Mouse (Mus musculus) MEL (cell line): ENCODE results near the gene Zfp553. TPM values are rescaled to one million over a fixed set of nuclear protein-coding genes. Genes with fewer than 3 reads are reported as not detected.

Experiments
- DNase-seq: peaks from one replicate; pipeline ENCODE4 v3.0.0; 2011; ENCODE audit warnings: low read depth, low spot score
- H3K27ac ChIP-seq: 2 replicates; pipeline ENCODE4 v1.5.1; 2012; ENCODE audit warnings: low read depth, mild to moderate bottlenecking, control low read depth, low read length, moderate library complexity; ENCODE audit not compliant: control insufficient read depth
- H3K27me3 ChIP-seq, 2 experiments: fragments of 150-350 bp in 1 of 2; sonication (generic) in 1 of 2; 2 replicates each; pipeline ENCODE4 v1.6.1; 2012; ENCODE audit warnings: low read length in 2 of 2, mild to moderate bottlenecking in 2 of 2, improper control_type of control experiment in 1 of 2, moderate library complexity in 1 of 2; ENCODE audit not compliant: insufficient read depth in 2 of 2, control insufficient read depth in 1 of 2
- H3K36me3 ChIP-seq, 2 experiments: 2 replicates each; pipeline ENCODE4 v1.6.1; 2012 to 2014; ENCODE audit warnings: low read length in 2 of 2, improper control_type of control experiment in 1 of 2, inconsistent platforms in 1 of 2, mild to moderate bottlenecking in 1 of 2; ENCODE audit not compliant: insufficient read depth in 2 of 2, control insufficient read depth in 1 of 2
- H3K4me1 ChIP-seq, 2 experiments: fragments of 150-350 bp in 1 of 2; sonication (generic) in 1 of 2; 2 replicates each; pipeline ENCODE4 v1.6.1; 2012; ENCODE audit warnings: low read length in 2 of 2, improper control_type of control experiment in 1 of 2, mild to moderate bottlenecking in 1 of 2; ENCODE audit not compliant: insufficient read depth in 2 of 2, control insufficient read depth in 1 of 2
- H3K4me3 ChIP-seq, 2 experiments: fragments of 150-350 bp in 1 of 2; sonication (generic) in 1 of 2; 2 replicates each; pipeline ENCODE4 v1.5.1; 2012; ENCODE audit warnings: low read depth in 2 of 2, low read length in 2 of 2, mild to moderate bottlenecking in 2 of 2, moderate library complexity in 2 of 2, control low read depth in 1 of 2, improper control_type of control experiment in 1 of 2; ENCODE audit not compliant: control insufficient read depth in 1 of 2, insufficient read depth in 1 of 2
- H3K79me2 ChIP-seq: 2 replicates; pipeline ENCODE4 v1.6.1; 2012; ENCODE audit warnings: mild to moderate bottlenecking, low read length, moderate library complexity; ENCODE audit not compliant: control insufficient read depth, poor library complexity, insufficient read depth
- H3K9ac ChIP-seq: 2 replicates; pipeline ENCODE4 v1.6.1; 2012; ENCODE audit warnings: low read depth, mild to moderate bottlenecking, control low read depth, low read length, moderate library complexity; ENCODE audit not compliant: control insufficient read depth, poor library complexity, severe bottlenecking
- H3K9me3 ChIP-seq: fragments of 150-350 bp; sonication (generic); replicated peaks from 2 replicates; pipeline ENCODE4 v1.6.1; 2012; ENCODE audit warnings: mild to moderate bottlenecking, low read length, improper control_type of control experiment, moderate library complexity; ENCODE audit not compliant: insufficient read depth
- BHLHE40 ChIP-seq: IDR thresholded peaks from 2 replicates; pipeline ENCODE4 v1.6.1; 2012; ENCODE audit warnings: low read depth, mild to moderate bottlenecking, inconsistent platforms, low read length, improper control_type of control experiment, borderline replicate concordance
- CHD1 ChIP-seq: IDR thresholded peaks from 2 replicates; pipeline ENCODE4 v1.6.1; 2012; ENCODE audit warnings: low read depth, mild to moderate bottlenecking, inconsistent platforms, low read length, improper control_type of control experiment
- CTCF ChIP-seq, 3 experiments: IDR thresholded peaks in 2 of 3; conservative IDR thresholded peaks in 1 of 3; 2 replicates each; pipeline ENCODE4 v1.5.1; 2011 to 2012; ENCODE audit warnings: low read length in 3 of 3, low read depth in 2 of 3, mild to moderate bottlenecking in 2 of 3, improper control_type of control experiment in 1 of 3, inconsistent platforms in 1 of 3, mixed read lengths in 1 of 3, moderate library complexity in 1 of 3; ENCODE audit not compliant: control insufficient read depth in 1 of 3, insufficient read depth in 1 of 3, poor library complexity in 1 of 3, severe bottlenecking in 1 of 3
- E2F4 ChIP-seq: IDR thresholded peaks from 2 replicates; pipeline ENCODE4 v1.6.1; 2011; ENCODE audit warnings: low read depth, low read length, improper control_type of control experiment, borderline replicate concordance
- ELF1 ChIP-seq: IDR thresholded peaks from 2 replicates; pipeline ENCODE4 v1.6.1; 2014; ENCODE audit warnings: low read depth, mild to moderate bottlenecking, inconsistent platforms, low read length, improper control_type of control experiment, moderate library complexity
- ETS1 ChIP-seq: IDR thresholded peaks from 2 replicates; pipeline ENCODE4 v1.6.1; 2012; ENCODE audit warnings: low read depth, mild to moderate bottlenecking, inconsistent platforms, low read length, improper control_type of control experiment, moderate library complexity
- GABPA ChIP-seq: IDR thresholded peaks from 2 replicates; pipeline ENCODE4 v1.6.1; 2012; ENCODE audit warnings: low read depth, mild to moderate bottlenecking, inconsistent platforms, low read length, improper control_type of control experiment, moderate library complexity
- GATA1 ChIP-seq: IDR thresholded peaks from 2 replicates; pipeline ENCODE4 v1.6.1; 2011; ENCODE audit warnings: low read depth, low read length, improper control_type of control experiment
- HCFC1 ChIP-seq: IDR thresholded peaks from 2 replicates; pipeline ENCODE4 v1.6.1; 2012; ENCODE audit warnings: low read depth, mild to moderate bottlenecking, inconsistent platforms, low read length, improper control_type of control experiment, moderate library complexity
- JUND ChIP-seq: IDR thresholded peaks from 2 replicates; pipeline ENCODE4 v1.6.1; 2011; ENCODE audit warnings: low read depth, mild to moderate bottlenecking, improper control_type of control experiment, low read length
- KAT2A ChIP-seq: conservative IDR thresholded peaks from 2 replicates; pipeline ENCODE4 v1.6.1; 2012; ENCODE audit warnings: low read depth, low read length, improper control_type of control experiment, inconsistent platforms
- MAZ ChIP-seq: IDR thresholded peaks from 2 replicates; pipeline ENCODE4 v1.6.1; 2012; ENCODE audit warnings: low read depth, mild to moderate bottlenecking, inconsistent platforms, low read length, improper control_type of control experiment
- MXI1 ChIP-seq: IDR thresholded peaks from 2 replicates; pipeline ENCODE4 v1.6.1; 2011; ENCODE audit warnings: mild to moderate bottlenecking, low read depth, low read length, improper control_type of control experiment
- MYB ChIP-seq: IDR thresholded peaks from 2 replicates; pipeline ENCODE4 v1.6.1; 2011; ENCODE audit warnings: mild to moderate bottlenecking, low read depth, low read length, improper control_type of control experiment
- NELFE ChIP-seq: IDR thresholded peaks from 2 replicates; pipeline ENCODE4 v1.6.1; 2011; ENCODE audit warnings: low read depth, low read length, improper control_type of control experiment
- NRF1 ChIP-seq: IDR thresholded peaks from 2 replicates; pipeline ENCODE4 v1.6.1; 2014; ENCODE audit warnings: low read depth, mild to moderate bottlenecking, inconsistent platforms, low read length, improper control_type of control experiment, moderate library complexity; ENCODE audit not compliant: poor library complexity, insufficient read depth, severe bottlenecking
- POLR2A ChIP-seq, 2 experiments: IDR thresholded peaks; 2 replicates each; pipeline ENCODE4 v1.6.1; 2011 to 2012; ENCODE audit warnings: low read length in 2 of 2, mild to moderate bottlenecking in 2 of 2, control low read depth in 1 of 2, improper control_type of control experiment in 1 of 2, low read depth in 1 of 2, moderate library complexity in 1 of 2; ENCODE audit not compliant: control insufficient read depth in 1 of 2, insufficient read depth in 1 of 2, poor library complexity in 1 of 2
- POLR2AphosphoS2 ChIP-seq: IDR thresholded peaks from 2 replicates; pipeline ENCODE4 v1.6.1; 2011; ENCODE audit warnings: low read length, improper control_type of control experiment
- SIN3A ChIP-seq: IDR thresholded peaks from 2 replicates; pipeline ENCODE4 v1.6.1; 2012; ENCODE audit warnings: low read length, improper control_type of control experiment, inconsistent platforms
- SMC3 ChIP-seq: IDR thresholded peaks from 2 replicates; pipeline ENCODE4 v1.6.1; 2011; ENCODE audit warnings: low read depth, low read length, improper control_type of control experiment
- TBP ChIP-seq: IDR thresholded peaks from 2 replicates; pipeline ENCODE4 v1.8.0; 2011; ENCODE audit warnings: low read depth, low read length, improper control_type of control experiment
- UBTF ChIP-seq: IDR thresholded peaks from 2 replicates; pipeline ENCODE4 v1.6.1; 2012; ENCODE audit warnings: low read depth, mild to moderate bottlenecking, inconsistent platforms, low read length, improper control_type of control experiment, moderate library complexity, borderline replicate concordance; ENCODE audit not compliant: insufficient read depth
- USF1 ChIP-seq: IDR thresholded peaks from 2 replicates; pipeline ENCODE4 v1.6.1; 2014; ENCODE audit warnings: low read depth, mild to moderate bottlenecking, inconsistent platforms, low read length, improper control_type of control experiment, moderate library complexity
- USF2 ChIP-seq, 2 experiments: IDR thresholded peaks; 2 replicates each; pipeline ENCODE4 v1.6.1; 2011 to 2012; ENCODE audit warnings: improper control_type of control experiment in 2 of 2, low read length in 2 of 2, borderline replicate concordance in 1 of 2, inconsistent platforms in 1 of 2, low read depth in 1 of 2, mild to moderate bottlenecking in 1 of 2; ENCODE audit not compliant: insufficient read depth in 1 of 2
- ZKSCAN1 ChIP-seq: IDR thresholded peaks from 2 replicates; pipeline ENCODE4 v1.6.1; 2012; ENCODE audit warnings: low read depth, mild to moderate bottlenecking, inconsistent platforms, low read length, improper control_type of control experiment, moderate library complexity
- polyA plus RNA-seq, 2 experiments: library from polyadenylated mRNA; stranded (reverse) in 1 of 2; unstranded in 1 of 2; fragments of >175 nt in 1 of 2; fragments of >200 nt in 1 of 2; gene quantifications; 2 replicates each; pipeline versions ENCODE4 v1.2.1 to v1.2.4; 2012; ENCODE audit warnings: low replicate concordance in 2 of 2, low read depth in 1 of 2; ENCODE audit not compliant: insufficient read length in 2 of 2, insufficient read depth in 1 of 2, missing spikeins in 1 of 2
- total RNA-seq: library from RNA; depleted of rRNA; stranded (reverse); fragments of 300-350 nt; gene quantifications from 2 replicates; pipeline ENCODE4 v1.2.3, GENCODE M21; 2012

Zfp553 gene
- total and polyA plus RNA-seq, 3 experiments, result 14.6 to 19.0 TPM; not detected in 1

GRCm38 (mm10) chr7:127271093-127271492 is 38.2 kb downstream of the Zfp553 start:
- no peak for DNase-seq
- H3K9ac ChIP-seq, result no peak overlapping the region
- no peak overlapping the region for H3K4me3 ChIP-seq
- no peaks in the 10 kb centered on the region for H3K27me3 ChIP-seq
- H3K79me2 ChIP-seq, result peaks cover 23% of the 10 kb centered on the region
- H3K27ac ChIP-seq, result no peak overlapping the region
- H3K36me3 ChIP-seq, result peaks cover 0 to 24% of the 10 kb centered on the region in 2 experiments; a peak in 3 of 4 replicates
- TF ChIP-seq NELFE (no peak), ETS1 (no peak), JUND (no peak), TBP (no peak), CHD1 (no peak), POLR2AphosphoS2 (peak; percentile 21; the same call in 1 of the 2 replicates), ELF1 (no peak), USF1 (no peak), GATA1 (no peak), MYB (no peak), POLR2A (IDR thresholded peaks at IDR 0.05; ENCODE audit: control insufficient read depth in 1 of 2, insufficient read depth in 1 of 2, low read depth in 1 of 2, low read length in 2 of 2, poor library complexity in 1 of 2) (peak in 1 of 2 experiments; percentile 12; a peak in 1 of 4 replicates), UBTF (no peak)
- H3K9me3 ChIP-seq, result no peaks in the 10 kb centered on the region
- H3K4me1 ChIP-seq, result peaks cover 3 to 15% of the 10 kb centered on the region in 2 experiments; a peak in 3 of 4 replicates

- peaks cover 0 to 24% of the 10 kb centered on the region in 2 experiments; a peak in 3 of 4 replicates for H3K36me3 ChIP-seq
- no peaks in the 10 kb centered on the region for H3K9me3 ChIP-seq
- TF ChIP-seq CTCF (IDR thresholded peaks at IDR 0.05 in 2 of 3, conservative IDR thresholded peaks at IDR 0.05 in 1 of 3; ENCODE audit: control insufficient read depth in 1 of 3, insufficient read depth in 1 of 3, low read depth in 2 of 3, low read length in 3 of 3, poor library complexity in 1 of 3, severe bottlenecking in 1 of 3) (no peak), BHLHE40 (no peak), GABPA (no peak), MAZ (no peak), POLR2A (IDR thresholded peaks at IDR 0.05; ENCODE audit: control insufficient read depth in 1 of 2, insufficient read depth in 1 of 2, low read depth in 1 of 2, low read length in 2 of 2, poor library complexity in 1 of 2) (no peak), KAT2A (no peak), ZKSCAN1 (no peak), GATA1 (no peak), SMC3 (no peak), NELFE (no peak), TBP (no peak), USF2 (IDR thresholded peaks at IDR 0.05; ENCODE audit: borderline replicate concordance in 1 of 2, insufficient read depth in 1 of 2, low read depth in 1 of 2, low read length in 2 of 2) (no peak), CHD1 (no peak), NRF1 (no peak), E2F4 (no peak), MXI1 (no peak), HCFC1 (no peak), USF1 (no peak), SIN3A (no peak), POLR2AphosphoS2 (no peak)
- no peak overlapping the region for H3K27ac ChIP-seq
- H3K79me2 ChIP-seq, result peaks cover 23% of the 10 kb centered on the region
- H3K4me1 ChIP-seq, result peaks cover 3 to 15% of the 10 kb centered on the region in 2 experiments; a peak in 3 of 4 replicates
- no peaks in the 10 kb centered on the region for H3K27me3 ChIP-seq
- peak overlapping the region; percentile 83 to 87 for H3K4me3 ChIP-seq
- peak overlapping the region; percentile 95 for H3K9ac ChIP-seq
- no peak for DNase-seq
Measured at GRCm38 (mm10) chr7:127272566-127272965, 39.7 kb downstream of the Zfp553 start.
